Mouse (Mus musculus): Measurements from ENCODE around the gene Myh9. TPM values are rescaled to one million over a fixed set of nuclear protein-coding genes. Genes with fewer than 3 reads are reported as not detected.

The Myh9 gene
- polyA plus RNA-seq (2012; rRNA removed), result 23.7 and 29.9 TPM in 2 replicates

GRCm38 (mm10) chr15:77842047-77842843, at the start of gene Myh9:
Gene Myh9, minus strand, starts transcription at chr15:77842175.

DNA sequence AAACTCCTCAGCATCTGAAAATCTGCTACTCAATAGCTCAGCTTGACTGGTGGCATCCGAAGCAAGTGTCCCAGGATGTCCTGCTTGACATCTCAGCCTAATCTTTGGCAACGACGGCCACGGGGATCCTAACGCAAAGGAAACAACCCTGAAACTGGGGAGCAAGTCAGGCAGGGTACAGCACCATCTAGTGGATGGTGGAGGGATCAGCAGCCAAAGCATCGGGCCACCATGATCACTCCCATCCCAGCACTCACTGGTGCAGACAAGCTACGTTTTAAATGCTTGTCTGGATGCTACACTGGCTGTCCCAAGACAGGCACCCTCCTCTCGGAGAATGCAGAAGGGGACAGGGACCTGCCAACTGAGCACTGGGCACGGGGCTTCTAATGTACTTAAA, 85.1 kb downstream of the Myh9 start, which contains the start of gene Apol8:
Apol8 (minus strand) TSS at position 156 of the 400 bp plus-strand sequence.

DNA sequence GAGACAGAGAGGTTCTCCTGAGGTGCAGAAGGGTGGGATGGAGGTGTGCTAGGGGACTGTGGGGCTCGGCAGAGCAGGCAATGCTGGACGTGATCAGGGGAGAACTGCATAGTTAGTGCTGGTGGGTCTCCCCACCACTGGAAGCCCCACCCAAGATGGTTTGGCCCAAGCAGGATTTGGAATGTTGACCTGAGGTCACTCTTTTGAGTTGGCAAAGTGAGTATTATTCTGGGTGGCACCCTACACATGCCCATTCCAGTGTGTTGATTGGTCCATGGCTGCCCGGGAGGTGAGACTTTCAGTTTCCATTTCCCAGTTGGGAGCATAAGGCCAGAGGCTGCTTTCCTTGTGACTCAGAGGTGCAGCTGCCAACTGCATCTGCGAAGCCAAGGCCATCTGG, 113.2 kb downstream of the Myh9 start, which contains the start of gene Apol9b:
Apol9b (plus strand) TSS at position 301 of the 400 bp plus-strand sequence.

Other genes starting within 250 kb of the Myh9 start
- gene Apol10b, start 246.1 kb downstream of the Myh9 start, polyA plus RNA-seq (2012; rRNA removed), result 0.09 and 0.13 TPM in 2 replicates
- gene Gm36245, start 242.9 kb downstream of the Myh9 start, polyA plus RNA-seq (2012; rRNA removed), result not detected in 2 replicates
- gene Apol11b, start 198.9 kb downstream of the Myh9 start, polyA plus RNA-seq (2012; rRNA removed), result not detected in 2 replicates
- gene Apol7e, start 143.3 kb downstream of the Myh9 start, polyA plus RNA-seq (2012; rRNA removed), result 0.05 TPM in 1 of 2 replicates, not detected in the other
- gene Apol9b, start 113.1 kb downstream of the Myh9 start, polyA plus RNA-seq (2012; rRNA removed), result 0.12 and 0.20 TPM in 2 replicates
- 0.16 and 0.88 TPM in 2 replicates for gene Apol8, start 85.2 kb downstream of the Myh9 start, polyA plus RNA-seq (2012; rRNA removed)
- 177 and 184 TPM in 2 replicates for gene Txn2, start 86.8 kb upstream of the Myh9 start, polyA plus RNA-seq (2012; rRNA removed)
- 14.5 and 18.8 TPM in 2 replicates for gene Foxred2, start 114.5 kb upstream of the Myh9 start, polyA plus RNA-seq (2012; rRNA removed)
- 197 and 203 TPM in 2 replicates for gene Eif3d, start 128.6 kb upstream of the Myh9 start, polyA plus RNA-seq (2012; rRNA removed)

Data from central nervous system, embryonic 14 days (tissue).